9 mouse cellular contexts compared by ENCODE assay signal in the genomic region with DNA sequence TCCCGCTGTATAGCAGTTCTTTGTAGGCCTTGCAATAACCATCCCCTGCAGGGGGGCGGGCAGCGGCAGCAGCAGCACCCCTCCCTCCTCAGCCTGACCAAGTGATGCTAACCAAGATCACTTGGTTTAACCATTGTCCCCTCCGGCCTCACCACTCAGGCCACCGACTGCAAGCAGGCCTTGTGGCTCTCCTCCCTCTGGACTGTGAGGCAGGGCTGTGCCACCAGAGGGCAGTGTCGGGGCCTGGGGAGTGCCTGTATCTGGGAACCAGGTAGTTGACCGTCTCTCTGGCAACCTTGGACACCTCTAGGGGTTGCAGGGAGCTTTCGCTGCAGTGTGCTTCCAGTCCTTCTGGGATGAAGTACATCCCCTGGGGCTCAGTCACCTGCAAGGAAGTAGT.
DNase-seq lines count a peak whose midpoint lies in the region; ATAC-seq and TF ChIP-seq lines count a peak whose summit lies in the region.
"Had no signal": no experiment of that assay in that cellular context is flagged by ENCODE, and none has a peak within 500 bp of the region (broad histone marks: within the 10 kb centered on the region; RNA-seq: fewer than 3 reads in every experiment).

No protein-coding gene starts in this region.

- peak; percentile 16 for TF ChIP-seq RAD21 in MEL (IDR thresholded peaks at IDR 0.05; ENCODE audit: low read depth, low read length)

- 40% methylated on average over 8 of the region's 8 CpGs for WGBS in lung, embryonic 16.5 days

- peak; percentile 59 for DNase-seq in 416B (ENCODE audit: low read depth)
- peak; percentile 8 for DNase-seq in MEL (ENCODE audit: low read depth, low spot score)
- DNase-seq in cerebellum, adult 8-10 months, result peak; percentile 83
- DNase-seq in gastrocnemius, postnatal 14 days, result peak; percentile 86
- peak; percentile 74 for DNase-seq in kidney, postnatal 14 days
- DNase-seq in right cerebral cortex, postnatal 4 days, result peak; percentile 77
- DNase-seq in urinary bladder, postnatal 36 days (ENCODE audit: low spot score in 2 of 2), result peak; percentile 65 to 80

- no peaks in the 10 kb centered on the region for H3K9me3 ChIP-seq in MEL (replicated peaks; ENCODE audit: insufficient read depth, low read length)
- no peaks in the 10 kb centered on the region for H3K9me3 ChIP-seq in lung, embryonic 16.5 days (ENCODE audit: control insufficient read depth, low read length)
- H3K9me3 ChIP-seq: heart, embryonic 13.5 days had no signal

- H3K4me2 ChIP-seq in lung, embryonic 16.5 days (ENCODE audit: low read depth, low read length), result no peak overlapping the region
- H3K4me2 ChIP-seq: heart, embryonic 13.5 days had no signal

- H3K36me3 ChIP-seq in MEL (ENCODE audit: control insufficient read depth in 1 of 2, insufficient read depth in 2 of 2, low read length in 2 of 2), result no peaks in the 10 kb centered on the region
- H3K36me3 ChIP-seq in lung, embryonic 16.5 days (ENCODE audit: control insufficient read depth, insufficient read depth, low read length), result no peaks in the 10 kb centered on the region
- H3K36me3 ChIP-seq: heart, embryonic 13.5 days had no signal

- peak; percentile 55 to 85 (median 70) for TF ChIP-seq CTCF in MEL (IDR thresholded peaks at IDR 0.05 in 2 of 3, conservative IDR thresholded peaks at IDR 0.05 in 1 of 3; ENCODE audit: control insufficient read depth in 1 of 3, insufficient read depth in 1 of 3, low read depth in 2 of 3, low read length in 3 of 3, poor library complexity in 1 of 3, severe bottlenecking in 1 of 3)

- H3K9ac ChIP-seq in MEL (ENCODE audit: control insufficient read depth, low read depth, low read length, poor library complexity, severe bottlenecking), result no peak overlapping the region
- no peak overlapping the region for H3K9ac ChIP-seq in lung, embryonic 16.5 days (ENCODE audit: low read length)
- H3K9ac ChIP-seq: heart, embryonic 13.5 days had no signal

- H3K4me3 ChIP-seq in MEL (ENCODE audit: control insufficient read depth in 1 of 2, insufficient read depth in 1 of 2, low read depth in 2 of 2, low read length in 2 of 2), result no peak overlapping the region
- H3K4me3 ChIP-seq in lung, embryonic 16.5 days (ENCODE audit: low read length), result no peak overlapping the region
- H3K4me3 ChIP-seq: heart, embryonic 13.5 days had no signal

- no peak overlapping the region for H3K27ac ChIP-seq in MEL (ENCODE audit: control insufficient read depth, low read depth, low read length)
- no peak overlapping the region for H3K27ac ChIP-seq in lung, embryonic 16.5 days (ENCODE audit: low read length)
- H3K27ac ChIP-seq: heart, embryonic 13.5 days had no signal

- ATAC-seq in lung, embryonic 16.5 days (ENCODE audit: low read depth), result peak; percentile 34; the same call in 1 of the 2 replicates

- intact Hi-C loops in gastrocnemius, postnatal 14 days (cut with DNase I; ENCODE audit: low total_unique reads), result loop anchor here (5.0 kb wide), 2 partner anchors 94 to 169 kb away; no protein-coding TSS in a partner anchor

- no peak for TF ChIP-seq POLR2A in MEL (IDR thresholded peaks at IDR 0.05; ENCODE audit: control insufficient read depth in 1 of 2, insufficient read depth in 1 of 2, low read depth in 1 of 2, low read length in 2 of 2, poor library complexity in 1 of 2)

- no peaks in the 10 kb centered on the region for H3K4me1 ChIP-seq in MEL (ENCODE audit: control insufficient read depth in 1 of 2, insufficient read depth in 2 of 2, low read length in 2 of 2)
- H3K4me1 ChIP-seq in lung, embryonic 16.5 days (replicated peaks; ENCODE audit: control insufficient read depth, insufficient read depth, low read length), result no peaks in the 10 kb centered on the region

- H3K79me2 ChIP-seq in MEL (ENCODE audit: control insufficient read depth, insufficient read depth, low read length, poor library complexity), result no peaks in the 10 kb centered on the region

- TF ChIP-seq EP300 in MEL (IDR thresholded peaks at IDR 0.05; ENCODE audit: low read depth in 1 of 2, low read length in 2 of 2), result no peak

- H3K27me3 ChIP-seq in MEL (ENCODE audit: control insufficient read depth in 1 of 2, insufficient read depth in 2 of 2, low read length in 2 of 2), result no peaks in the 10 kb centered on the region; a peak in 1 of 4 replicates
- peaks cover 2% of the 10 kb centered on the region for H3K27me3 ChIP-seq in lung, embryonic 16.5 days (ENCODE audit: control insufficient read depth, insufficient read depth, low read depth, low read length)

TF ChIP-seq in MEL, 35 proteins besides CTCF, POLR2A, EP300 and RAD21:
- TF ChIP-seq SMC3 (IDR thresholded peaks at IDR 0.05; ENCODE audit: low read depth, low read length) (peak; percentile 53), MYB (IDR thresholded peaks at IDR 0.05; ENCODE audit: low read depth, low read length) (no peak)
TF ChIP-seq in MEL: peak in this region for 1.

Comparison
In these comparisons a context has a peak if more than half of its experiments do, and no peak if none do; other contexts are left out.
1. DNase-seq: peak in every context shown above with its lines; median percentile 86 in gastrocnemius, postnatal 14 days; 83 in cerebellum, adult 8-10 months; 77 in right cerebral cortex, postnatal 4 days; 74 in kidney, postnatal 14 days; 72 in urinary bladder, postnatal 36 days; 59 in 416B; 8 in MEL.